Mouse (Mus musculus) cerebellum, adult 8-10 months (tissue): ENCODE measurements around the gene Rhag.

Experiments used
- DNase-seq: peaks from one replicate; pipeline ENCODE4 v3.0.0; 2022

Rhag gene

GRCm38 (mm10) chr17:40810934-40811333 lies at the start of gene Rhag:
Rhag (plus strand) TSS chr17:40811126.
- DNase-seq: no peak

GRCm38 (mm10) chr17:40763662-40764061 lies 47.3 kb upstream of the Rhag start:
- DNase-seq: no peak

- no peak for DNase-seq
Measured at GRCm38 (mm10) chr17:40767120-40767519, 43.8 kb upstream of the Rhag start.

GRCm38 (mm10) chr17:40789877-40790276 lies 21.0 kb upstream of the Rhag start:
- no peak for DNase-seq

GRCm38 (mm10) chr17:40793921-40794854 lies 16.7 kb upstream of the Rhag start:
- no peak for DNase-seq

- no peak for DNase-seq
Measured at GRCm38 (mm10) chr17:40802707-40803340, 8.1 kb upstream of the Rhag start.

- no peak for DNase-seq
Measured at GRCm38 (mm10) chr17:40806550-40806949, 4.4 kb upstream of the Rhag start.

GRCm38 (mm10) chr17:40806953-40807572 lies 3.9 kb upstream of the Rhag start, which contains the start of gene Crisp2:
Crisp2 (minus strand) TSS chr17:40807003.
- no peak for DNase-seq

GRCm38 (mm10) chr17:40808071-40808470 lies 2.9 kb upstream of the Rhag start:
- DNase-seq: no peak

- DNase-seq: no peak
Measured at GRCm38 (mm10) chr17:40811560-40811959, 634 bp downstream of the Rhag start.

GRCm38 (mm10) chr17:40812259-40812658 lies 1.3 kb downstream of the Rhag start:
- DNase-seq: no peak

- no peak for DNase-seq
Measured at GRCm38 (mm10) chr17:40817340-40817943, 6.5 kb downstream of the Rhag start.

- DNase-seq: no peak
Measured at GRCm38 (mm10) chr17:40821477-40821876, 10.6 kb downstream of the Rhag start.

- DNase-seq: no peak
Measured at GRCm38 (mm10) chr17:40823817-40824216, 12.9 kb downstream of the Rhag start.

GRCm38 (mm10) chr17:40824549-40824948 lies 13.6 kb downstream of the Rhag start:
- DNase-seq: no peak

GRCm38 (mm10) chr17:40831870-40832269 lies 20.9 kb downstream of the Rhag start:
- DNase-seq: no peak

GRCm38 (mm10) chr17:40837308-40837707 lies 26.4 kb downstream of the Rhag start:
- DNase-seq: no peak

GRCm38 (mm10) chr17:40855065-40855464 lies 44.1 kb downstream of the Rhag start:
- no peak for DNase-seq

- DNase-seq: no peak
Measured at GRCm38 (mm10) chr17:40868952-40869747, 58.2 kb downstream of the Rhag start.

GRCm38 (mm10) chr17:40872626-40873025 lies 61.7 kb downstream of the Rhag start:
- DNase-seq: no peak

- no peak for DNase-seq
Measured at GRCm38 (mm10) chr17:40873582-40874011, 62.7 kb downstream of the Rhag start.

- DNase-seq: no peak
Measured at GRCm38 (mm10) chr17:40874701-40875100, 63.8 kb downstream of the Rhag start.
